Mouse (Mus musculus): ENCODE measurements at regions not wholly inside any gene's neighbourhood (a gene's known extent, or its start where the extent isn't known, plus 50 kb on each side); places are given as distances from the start of the nearest gene placed in this dataset.

DNA sequence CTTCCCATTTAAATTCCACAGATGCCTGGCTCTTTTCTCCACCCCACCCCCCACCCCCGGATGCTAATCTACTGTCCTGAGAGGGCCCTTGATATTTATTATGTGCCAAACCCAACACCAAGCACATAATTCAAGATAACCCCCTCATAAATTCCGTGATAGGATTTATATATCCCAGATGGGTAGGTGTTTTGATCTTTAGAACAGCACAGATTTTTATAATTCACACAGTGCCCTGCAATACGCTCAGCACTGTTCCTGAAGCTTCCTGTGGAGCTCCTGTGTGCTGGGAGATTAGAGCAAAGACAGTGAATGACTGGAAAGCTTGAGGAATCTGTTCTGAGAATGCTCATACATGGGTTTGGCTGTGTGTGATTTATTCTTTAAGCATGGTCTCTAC is 161.2 kb upstream of the Dapk1 start:
- no peak for TF ChIP-seq CTCF (IDR thresholded peaks at IDR 0.05; ENCODE audit: borderline replicate concordance, insufficient read depth, low read depth, low read length)
- no peak for TF ChIP-seq POLR2A (IDR thresholded peaks at IDR 0.05; ENCODE audit: borderline replicate concordance, insufficient read depth, low read length)

Measured in cerebellum, adult 2 months (tissue).